ENCODE assay signal across 10 mouse cellular contexts in genomic region chr12:98730682-98731081, GRCm38 (mm10).
"Had no signal": no experiment of that assay in that cellular context is flagged by ENCODE, and none has a peak within 500 bp of the region (broad histone marks: within the 10 kb centered on the region; RNA-seq: fewer than 3 reads in every experiment).

No protein-coding gene starts in this region.

- H3K27me3 ChIP-seq: limb, embryonic 13.5 days; midbrain, embryonic 13.5 days had no signal

- DNase-seq: kidney, postnatal 36 days; layer of hippocampus, adult 9-11 months; layer of hippocampus, postnatal 36 days; lung, adult 18-20 months; right cerebral cortex, adult 18-20 months; right cerebral cortex, postnatal 25 days; thymus, postnatal 4 days had no signal

- H3K27ac ChIP-seq: limb, embryonic 13.5 days; liver, embryonic 14.5 days; midbrain, embryonic 13.5 days had no signal

- H3K4me3 ChIP-seq: limb, embryonic 13.5 days; midbrain, embryonic 13.5 days had no signal
